Mouse (Mus musculus): ENCODE results near the gene Prkag2. TPM values are rescaled to one million over a fixed set of nuclear protein-coding genes. Genes with fewer than 3 reads are reported as not detected.

Prkag2 gene
- 10 to 100 TPM in 1 of 2 experiments, 1 to 10 TPM in 1; 9.0 to 14.9 TPM for total RNA-seq (2021)
- long read RNA-seq, experiment 1, partial matches to known transcripts, result 2 of 6 reads
- long read RNA-seq, experiment 1, other reads (novel, unspliced or antisense), result 0 of 6 reads
- long read RNA-seq, experiment 2, transcript Prkag2-203 (12 exons, 2,205 nt), result major isoform, 6 of 10 reads
- long read RNA-seq, experiment 2, partial matches to known transcripts, result 1 of 10 reads
- long read RNA-seq, experiment 2, other reads (novel, unspliced or antisense), result 2 of 10 reads

- intact Hi-C loops (cut with DNase I), result no loop called here
These were observed at the start of gene Prkag2 for GRCm38 (mm10) chr5:25100516-25101125. Gene Prkag2, minus strand, starts transcription at chr5:25100642.

GRCm38 (mm10) chr5:25149331-25149965, 49.0 kb upstream of the Prkag2 start:
- DNase-seq, result no peak

More at GRCm38 (mm10) chr5:25100516-25101125, at the start of gene Prkag2:
- peak; percentile 58 to 72 for DNase-seq

GRCm38 (mm10) chr5:25146705-25147104, 46.3 kb upstream of the Prkag2 start:
- DNase-seq, result no peak
- intact Hi-C loops (cut with DNase I), result no loop called here

More at GRCm38 (mm10) chr5:25149331-25149965, 49.0 kb upstream of the Prkag2 start:
- intact Hi-C loops (cut with DNase I), result no loop called here

GRCm38 (mm10) chr5:25127865-25128264, 27.4 kb upstream of the Prkag2 start:
- intact Hi-C loops (cut with DNase I), result no loop called here
- DNase-seq, result no peak

- intact Hi-C loops (cut with DNase I), result no loop called here
- DNase-seq, result no peak
These were observed 25.6 kb upstream of the Prkag2 start for GRCm38 (mm10) chr5:25125884-25126560.

- no peak for DNase-seq
- intact Hi-C loops (cut with DNase I), result no loop called here
These were observed 22.1 kb upstream of the Prkag2 start for GRCm38 (mm10) chr5:25122534-25122933.

GRCm38 (mm10) chr5:25119148-25119547, 18.7 kb upstream of the Prkag2 start:
- intact Hi-C loops (cut with DNase I), result no loop called here
- no peak for DNase-seq

GRCm38 (mm10) chr5:25115997-25116396, 15.6 kb upstream of the Prkag2 start:
- no peak for DNase-seq
- intact Hi-C loops (cut with DNase I), result no loop called here

GRCm38 (mm10) chr5:25115216-25115615, 14.8 kb upstream of the Prkag2 start:
- intact Hi-C loops (cut with DNase I), result no loop called here
- DNase-seq, result no peak

GRCm38 (mm10) chr5:25114110-25114509, 13.7 kb upstream of the Prkag2 start:
- DNase-seq, result no peak
- intact Hi-C loops (cut with DNase I), result no loop called here

GRCm38 (mm10) chr5:25110314-25110713, 9.9 kb upstream of the Prkag2 start:
- DNase-seq, result no peak
- intact Hi-C loops (cut with DNase I), result no loop called here

- intact Hi-C loops (cut with DNase I), result no loop called here
- DNase-seq, result no peak
These were observed 5.3 kb upstream of the Prkag2 start for GRCm38 (mm10) chr5:25105748-25106147.

- intact Hi-C loops (cut with DNase I), result no loop called here
- DNase-seq, result peak; percentile 58 to 64
These were observed 683 bp upstream of the Prkag2 start for GRCm38 (mm10) chr5:25101126-25101523.

GRCm38 (mm10) chr5:25100157-25100515, 306 bp downstream of the Prkag2 start:
- intact Hi-C loops (cut with DNase I), result no loop called here
- peak in 1 of 2 experiments; percentile 40 for DNase-seq

GRCm38 (mm10) chr5:25099367-25100156, 880 bp downstream of the Prkag2 start:
- intact Hi-C loops (cut with DNase I), result no loop called here
- peak; percentile 21 to 39 for DNase-seq

- DNase-seq, result no peak
- intact Hi-C loops (cut with DNase I), result no loop called here
These were observed 2.6 kb downstream of the Prkag2 start for GRCm38 (mm10) chr5:25097891-25098290.

- DNase-seq, result peak; percentile 58 to 74
- intact Hi-C loops (cut with DNase I), result no loop called here
These were observed 4.0 kb downstream of the Prkag2 start for GRCm38 (mm10) chr5:25096431-25096830.

- no peak for DNase-seq
- intact Hi-C loops (cut with DNase I), result no loop called here
These were observed 7.7 kb downstream of the Prkag2 start for GRCm38 (mm10) chr5:25092630-25093245.

- no peak for DNase-seq
- intact Hi-C loops (cut with DNase I), result no loop called here
These were observed 11.0 kb downstream of the Prkag2 start for GRCm38 (mm10) chr5:25089258-25089972.
